Mouse (Mus musculus): ENCODE results near the gene Gng2.

The Gng2 gene

GRCm38 (mm10) chr14:19976421-19977270, 781 bp downstream of the Gng2 start:
- peak; percentile 89 to 92 for DNase-seq

GRCm38 (mm10) chr14:19974978-19975493, 2.4 kb downstream of the Gng2 start:
- peak; percentile 50 to 58 for DNase-seq

GRCm38 (mm10) chr14:19974429-19974828, 3.0 kb downstream of the Gng2 start:
- DNase-seq = peak in 1 of 2 experiments; percentile 56

GRCm38 (mm10) chr14:19972316-19973029, 5.0 kb downstream of the Gng2 start:
- no peak for DNase-seq

GRCm38 (mm10) chr14:19970845-19971244, 6.6 kb downstream of the Gng2 start:
- DNase-seq = no peak

- no peak for DNase-seq
These were observed 7.2 kb downstream of the Gng2 start for GRCm38 (mm10) chr14:19970106-19970785.

- no peak for DNase-seq
These were observed 7.9 kb downstream of the Gng2 start for GRCm38 (mm10) chr14:19969566-19969965.

GRCm38 (mm10) chr14:19969011-19969521, 8.4 kb downstream of the Gng2 start:
- no peak for DNase-seq

- DNase-seq = no peak
These were observed 9.0 kb downstream of the Gng2 start for GRCm38 (mm10) chr14:19968321-19969010.

- no peak for DNase-seq
These were observed 9.9 kb downstream of the Gng2 start for GRCm38 (mm10) chr14:19967482-19967881.

GRCm38 (mm10) chr14:19963961-19964505, 13.4 kb downstream of the Gng2 start:
- no peak for DNase-seq

- no peak for DNase-seq
These were observed 15.2 kb downstream of the Gng2 start for GRCm38 (mm10) chr14:19961924-19962915.

GRCm38 (mm10) chr14:19959860-19960259, 17.6 kb downstream of the Gng2 start:
- no peak for DNase-seq

- DNase-seq = peak; percentile 20 to 22
These were observed 22.4 kb downstream of the Gng2 start for GRCm38 (mm10) chr14:19955077-19955476.

- DNase-seq = no peak
These were observed 26.6 kb downstream of the Gng2 start for GRCm38 (mm10) chr14:19950812-19951211.

GRCm38 (mm10) chr14:19949475-19949874, 28.0 kb downstream of the Gng2 start:
- DNase-seq = no peak

GRCm38 (mm10) chr14:19946221-19946620, 31.2 kb downstream of the Gng2 start:
- no peak for DNase-seq

GRCm38 (mm10) chr14:19942732-19943131, 34.7 kb downstream of the Gng2 start:
- DNase-seq = no peak

GRCm38 (mm10) chr14:19942329-19942728, 35.1 kb downstream of the Gng2 start:
- no peak for DNase-seq

- DNase-seq = peak in 1 of 2 experiments; percentile 30
These were observed 37.4 kb downstream of the Gng2 start for GRCm38 (mm10) chr14:19940066-19940465.

GRCm38 (mm10) chr14:19938545-19938944, 38.9 kb downstream of the Gng2 start:
- DNase-seq = no peak
